Mouse (Mus musculus): Measurements from ENCODE around the gene Idh3a.

- TF ChIP-seq POLR2A (IDR thresholded peaks at IDR 0.05; ENCODE audit: insufficient read depth, low read length) = no peak
- TF ChIP-seq CTCF (IDR thresholded peaks at IDR 0.05; ENCODE audit: low read depth, low read length) = no peak
- no peak for TF ChIP-seq EP300 (IDR thresholded peaks at IDR 0.05; ENCODE audit: insufficient read depth, low read depth, low read length)
These were observed 315 bp upstream of the Idh3a start for GRCm38 (mm10) chr9:54585839-54586198.
